Mouse (Mus musculus) erythroblast, embryonic 14.5 days (primary cell): ENCODE measurements at regions not wholly inside any gene's neighbourhood (a gene's known extent, or its start where the extent isn't known, plus 50 kb on each side); places are given as distances from the start of the nearest gene placed in this dataset.

Experiments
- H3K27me3 ChIP-seq: 2 replicates; pipeline ENCODE4 v1.6.1; 2012; ENCODE audit warnings: inconsistent platforms; ENCODE audit not compliant: control insufficient read depth
- H3K36me3 ChIP-seq: 2 replicates; pipeline ENCODE4 v1.6.1; 2012; ENCODE audit warnings: mild to moderate bottlenecking, inconsistent platforms; ENCODE audit not compliant: control insufficient read depth
- H3K4me1 ChIP-seq: 2 replicates; pipeline ENCODE4 v1.6.1; 2012; ENCODE audit warnings: inconsistent platforms; ENCODE audit not compliant: control insufficient read depth
- H3K4me3 ChIP-seq: replicated peaks from 2 replicates; pipeline ENCODE3; 2012; ENCODE audit warnings: moderate library complexity, mild to moderate bottlenecking, inconsistent platforms
- H3K9me3 ChIP-seq: 2 replicates; pipeline ENCODE4 v1.6.1; 2012; ENCODE audit warnings: low read length, inconsistent platforms, mixed read lengths; ENCODE audit not compliant: control insufficient read depth
- GATA1 ChIP-seq: IDR thresholded peaks from 2 replicates; pipeline ENCODE4 v1.6.1; 2012; ENCODE audit warnings: low read length, inconsistent platforms, mixed read lengths
- TAL1 ChIP-seq: IDR thresholded peaks from 3 replicates; pipeline ENCODE4 v1.6.1; 2012; ENCODE audit warnings: low read length, inconsistent platforms, mixed read lengths

GRCm38 (mm10) chr9:112834441-112835245, 598.9 kb upstream of the Arpp21 start:
- TF ChIP-seq TAL1 (no peak), GATA1 (no peak)
- Histone ChIP-seq H3K9me3 (peaks cover 13% of the 10 kb centered on the region; the same call in 1 of the 2 replicates), H3K4me1 (no peaks in the 10 kb centered on the region), H3K4me3 (no peak overlapping the region), H3K36me3 (no peaks in the 10 kb centered on the region), H3K27me3 (no peaks in the 10 kb centered on the region)

GRCm38 (mm10) chr9:112831102-112831501, 595.4 kb upstream of the Arpp21 start:
- TF ChIP-seq TAL1 = no peak
- TF ChIP-seq GATA1 = no peak
- Histone ChIP-seq H3K36me3 (no peaks in the 10 kb centered on the region), H3K9me3 (peaks cover 8% of the 10 kb centered on the region; the same call in 1 of the 2 replicates), H3K27me3 (no peaks in the 10 kb centered on the region), H3K4me1 (no peaks in the 10 kb centered on the region), H3K4me3 (no peak overlapping the region)

GRCm38 (mm10) chr9:112828602-112829001, 592.9 kb upstream of the Arpp21 start:
- TF ChIP-seq TAL1 (no peak), GATA1 (no peak)
- Histone ChIP-seq H3K4me1 (no peaks in the 10 kb centered on the region), H3K36me3 (no peaks in the 10 kb centered on the region), H3K27me3 (no peaks in the 10 kb centered on the region), H3K4me3 (no peak overlapping the region), H3K9me3 (peaks cover 3% of the 10 kb centered on the region; the same call in 1 of the 2 replicates)

GRCm38 (mm10) chr9:112826592-112826991, 590.9 kb upstream of the Arpp21 start:
- Histone ChIP-seq H3K4me1 (no peaks in the 10 kb centered on the region), H3K9me3 (peaks cover 2% of the 10 kb centered on the region; the same call in 1 of the 2 replicates)

GRCm38 (mm10) chr9:112821940-112822339, 586.2 kb upstream of the Arpp21 start:
- Histone ChIP-seq H3K4me3 (no peak overlapping the region), H3K36me3 (no peaks in the 10 kb centered on the region), H3K9me3 (peaks cover 5% of the 10 kb centered on the region; the same call in 1 of the 2 replicates), H3K4me1 (no peaks in the 10 kb centered on the region), H3K27me3 (no peaks in the 10 kb centered on the region)
- TF ChIP-seq GATA1 = no peak
- TF ChIP-seq TAL1 = no peak

More at GRCm38 (mm10) chr9:112826592-112826991, 590.9 kb upstream of the Arpp21 start:
- H3K27me3 ChIP-seq = no peaks in the 10 kb centered on the region
- no peaks in the 10 kb centered on the region for H3K36me3 ChIP-seq
- H3K4me3 ChIP-seq = no peak overlapping the region
- TF ChIP-seq TAL1 = no peak
- TF ChIP-seq GATA1 = no peak

GRCm38 (mm10) chr9:112811946-112812345, 576.2 kb upstream of the Arpp21 start:
- Histone ChIP-seq H3K27me3 (no peaks in the 10 kb centered on the region), H3K4me1 (no peaks in the 10 kb centered on the region), H3K4me3 (no peak overlapping the region), H3K9me3 (peaks cover 3% of the 10 kb centered on the region), H3K36me3 (no peaks in the 10 kb centered on the region)
- no peak for TF ChIP-seq TAL1
- TF ChIP-seq GATA1 = no peak

GRCm38 (mm10) chr9:112799583-112800220, 564.0 kb upstream of the Arpp21 start:
- H3K27me3 ChIP-seq = no peaks in the 10 kb centered on the region
- TF ChIP-seq TAL1 = no peak
- no peak for TF ChIP-seq GATA1
- no peak overlapping the region for H3K4me3 ChIP-seq
- peaks cover 3% of the 10 kb centered on the region; the same call in 1 of the 2 replicates for H3K9me3 ChIP-seq
- no peaks in the 10 kb centered on the region for H3K4me1 ChIP-seq
- H3K36me3 ChIP-seq = no peaks in the 10 kb centered on the region

- TF ChIP-seq GATA1 = no peak
- no peak for TF ChIP-seq TAL1
- Histone ChIP-seq H3K4me3 (no peak overlapping the region), H3K9me3 (peaks cover 2% of the 10 kb centered on the region; the same call in 1 of the 2 replicates), H3K36me3 (no peaks in the 10 kb centered on the region), H3K4me1 (no peaks in the 10 kb centered on the region), H3K27me3 (no peaks in the 10 kb centered on the region)
These were observed 557.8 kb upstream of the Arpp21 start for GRCm38 (mm10) chr9:112793537-112793936.

- H3K27me3 ChIP-seq = no peaks in the 10 kb centered on the region
- TF ChIP-seq GATA1 (no peak), TAL1 (no peak)
- peaks cover 14% of the 10 kb centered on the region for H3K9me3 ChIP-seq
- no peaks in the 10 kb centered on the region for H3K36me3 ChIP-seq
- H3K4me3 ChIP-seq = no peak overlapping the region
- no peaks in the 10 kb centered on the region for H3K4me1 ChIP-seq
These were observed 536.2 kb upstream of the Arpp21 start for GRCm38 (mm10) chr9:112771981-112772380.
